15 mouse cellular contexts compared by ENCODE assay signal in genomic region chr17:59848853-59849252, GRCm38 (mm10).
DNase-seq lines count a peak whose midpoint lies in the region; ATAC-seq lines count a peak whose summit lies in the region.
"Had no signal": no experiment of that assay in that cellular context is flagged by ENCODE, and none has a peak within 500 bp of the region (broad histone marks: within the 10 kb centered on the region; RNA-seq: fewer than 3 reads in every experiment).

No protein-coding gene starts in this region.

- H3K4me3 ChIP-seq in forebrain, embryonic 16.5 days (replicated peaks; ENCODE audit: low read length): no peak overlapping the region
- H3K4me3 ChIP-seq in midbrain, embryonic 15.5 days: no peak overlapping the region
- H3K4me3 ChIP-seq: embryonic facial prominence, embryonic 15.5 days; limb, embryonic 15.5 days; myocyte; stomach, embryonic 15.5 days had no signal

- no peaks in the 10 kb centered on the region; the same call in 1 of the 2 replicates for H3K4me1 ChIP-seq in forebrain, embryonic 16.5 days (replicated peaks; ENCODE audit: control insufficient read depth, insufficient read depth, low read length)
- H3K4me1 ChIP-seq in midbrain, embryonic 15.5 days: no peaks in the 10 kb centered on the region
- H3K4me1 ChIP-seq: embryonic facial prominence, embryonic 15.5 days; limb, embryonic 15.5 days; stomach, embryonic 15.5 days had no signal

- 47% methylated on average over 3 of the region's 3 CpGs for WGBS in forebrain, embryonic 16.5 days
- 61% methylated on average over 3 of the region's 3 CpGs for WGBS in midbrain, embryonic 15.5 days

- H3K36me3 ChIP-seq in forebrain, embryonic 16.5 days (ENCODE audit: control insufficient read depth, insufficient read depth): no peaks in the 10 kb centered on the region
- no peaks in the 10 kb centered on the region for H3K36me3 ChIP-seq in midbrain, embryonic 15.5 days (replicated peaks)
- H3K36me3 ChIP-seq: embryonic facial prominence, embryonic 15.5 days; limb, embryonic 15.5 days; stomach, embryonic 15.5 days had no signal

- peak; percentile 16 to 19 for DNase-seq in layer of hippocampus, postnatal 10 days (ENCODE audit: low spot score in 2 of 2)
- DNase-seq in layer of hippocampus, adult 9-11 months: no peak
- peak; percentile 30 for DNase-seq in embryo, embryonic 10.5 days (ENCODE audit: low spot score)
- DNase-seq in adrenal gland, postnatal 14 days: no peak
- DNase-seq in thymus, postnatal 36 days: no peak
- DNase-seq: cerebellum, adult 18-20 months; lung, adult 2 months; thymus, postnatal 14 days had no signal

- peak; percentile 66 for ATAC-seq in forebrain, embryonic 16.5 days
- ATAC-seq in midbrain, embryonic 15.5 days (replicated peaks): 0 out of 2 replicates have a peak, but pooled peaks have one; percentile 37

- peak overlapping the region; percentile 2; the same call in 1 of the 2 replicates for H3K27ac ChIP-seq in forebrain, embryonic 16.5 days (ENCODE audit: low read length)
- H3K27ac ChIP-seq in midbrain, embryonic 15.5 days: no peak overlapping the region
- H3K27ac ChIP-seq: embryonic facial prominence, embryonic 15.5 days; limb, embryonic 15.5 days; macrophage; stomach, embryonic 15.5 days had no signal

- H3K9ac ChIP-seq in forebrain, embryonic 16.5 days (replicated peaks; ENCODE audit: low read depth, low read length): no peak overlapping the region
- H3K9ac ChIP-seq in midbrain, embryonic 15.5 days: no peak overlapping the region
- H3K9ac ChIP-seq: embryonic facial prominence, embryonic 15.5 days; limb, embryonic 15.5 days; stomach, embryonic 15.5 days had no signal

- H3K27me3 ChIP-seq in forebrain, embryonic 16.5 days (replicated peaks; ENCODE audit: control insufficient read depth, insufficient read depth, low read length): no peaks in the 10 kb centered on the region
- no peaks in the 10 kb centered on the region for H3K27me3 ChIP-seq in midbrain, embryonic 15.5 days (replicated peaks)
- H3K27me3 ChIP-seq: embryonic facial prominence, embryonic 15.5 days; limb, embryonic 15.5 days; stomach, embryonic 15.5 days had no signal

- H3K9me3 ChIP-seq in forebrain, embryonic 16.5 days (ENCODE audit: control insufficient read depth, low read length): no peaks in the 10 kb centered on the region
- H3K9me3 ChIP-seq in midbrain, embryonic 15.5 days: no peaks in the 10 kb centered on the region
- H3K9me3 ChIP-seq: embryonic facial prominence, embryonic 15.5 days; limb, embryonic 15.5 days; stomach, embryonic 15.5 days had no signal

- H3K4me2 ChIP-seq in forebrain, embryonic 16.5 days (ENCODE audit: low read length): no peak overlapping the region
- no peak overlapping the region for H3K4me2 ChIP-seq in midbrain, embryonic 15.5 days
- H3K4me2 ChIP-seq: embryonic facial prominence, embryonic 15.5 days; limb, embryonic 15.5 days; stomach, embryonic 15.5 days had no signal

Comparison
In these comparisons a context has a peak if more than half of its experiments do, and no peak if none do; other contexts are left out.
1. DNase-seq: peak in layer of hippocampus, postnatal 10 days (2 of 2) and embryo, embryonic 10.5 days (single experiment); none in layer of hippocampus, adult 9-11 months (single experiment), adrenal gland, postnatal 14 days (single experiment) and thymus, postnatal 36 days (0 of 2).